Mouse (Mus musculus): ENCODE measurements around the gene Mctp1.
A peak's percentile ranks its signal among the peaks of the same experiment; 100 is the strongest.
"Not testable (repeated sequence)": the region's sequence is repeated elsewhere in the genome, so short reads cannot be mapped to it uniquely, and the experiment has no call there.

Mctp1 gene

DNA sequence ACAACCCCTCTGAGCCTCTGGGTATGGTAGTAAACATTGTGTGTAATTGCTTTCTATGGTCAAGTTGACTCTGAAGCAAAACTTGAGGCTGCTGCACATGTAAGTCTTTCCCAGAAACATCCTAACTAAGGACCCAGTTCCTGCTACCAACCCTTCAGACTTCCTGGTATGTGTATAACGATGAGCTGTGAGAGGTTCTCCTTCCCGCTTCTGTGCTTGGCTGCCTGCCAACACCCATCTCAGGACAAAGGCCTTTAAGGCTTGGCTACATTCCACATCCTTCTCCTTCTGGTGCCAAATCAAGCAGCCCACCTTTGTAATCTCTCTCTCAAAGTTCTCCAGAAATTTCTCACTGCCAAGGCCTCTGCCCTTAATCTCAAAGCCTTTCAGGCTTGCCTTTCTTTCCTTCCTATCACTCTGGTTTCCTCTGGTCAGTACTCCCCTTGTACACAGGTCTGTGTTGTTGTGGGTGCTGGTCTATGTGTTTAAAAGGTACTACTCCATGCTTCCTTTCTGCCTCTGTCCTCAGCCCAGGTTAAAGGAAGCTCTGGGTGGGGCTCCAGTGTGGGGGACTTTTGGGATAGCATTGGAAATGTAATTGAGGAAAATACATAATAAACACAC is 99.9 kb downstream of the Mctp1 start:
- peak; percentile 27 to 36 for DNase-seq

DNA sequence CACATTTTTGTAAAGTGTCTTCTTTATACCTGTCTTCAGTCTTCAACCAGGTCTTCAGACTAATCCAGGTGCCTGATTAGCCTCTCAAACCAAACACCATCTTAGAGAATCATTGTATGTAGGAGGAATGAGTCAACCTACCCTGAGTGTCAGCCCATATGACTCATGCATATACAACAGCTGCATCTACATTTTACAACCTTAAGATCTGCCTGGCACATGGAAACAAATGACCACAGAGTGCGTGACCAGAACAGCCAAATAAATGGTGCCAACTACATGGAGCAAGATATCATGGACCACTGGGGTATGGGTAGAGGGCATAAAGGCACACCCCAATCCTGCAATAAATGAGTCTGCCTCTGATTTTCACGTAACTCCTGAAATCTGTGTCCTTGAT is 131.6 kb downstream of the Mctp1 start:
- no peak for DNase-seq

DNA sequence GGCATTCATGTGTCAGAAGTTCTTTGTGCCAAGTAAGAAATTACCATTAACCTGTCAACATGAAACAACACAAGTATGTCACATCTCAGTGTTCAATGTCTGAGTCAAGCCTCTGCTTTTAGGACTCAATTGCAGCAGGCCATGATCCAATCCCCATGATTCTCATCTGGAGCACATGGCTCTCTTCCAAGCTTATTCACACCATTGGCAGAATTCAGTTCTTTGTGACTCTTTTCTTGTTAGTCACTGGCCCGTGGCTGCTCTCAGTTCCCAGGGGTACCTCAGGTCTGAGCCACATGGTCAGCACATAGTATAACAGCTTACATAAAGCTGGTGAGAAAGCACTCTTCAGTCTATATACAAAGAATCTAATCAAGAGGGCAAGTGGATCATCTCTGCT is 138.8 kb downstream of the Mctp1 start:
- no peak for DNase-seq

DNA sequence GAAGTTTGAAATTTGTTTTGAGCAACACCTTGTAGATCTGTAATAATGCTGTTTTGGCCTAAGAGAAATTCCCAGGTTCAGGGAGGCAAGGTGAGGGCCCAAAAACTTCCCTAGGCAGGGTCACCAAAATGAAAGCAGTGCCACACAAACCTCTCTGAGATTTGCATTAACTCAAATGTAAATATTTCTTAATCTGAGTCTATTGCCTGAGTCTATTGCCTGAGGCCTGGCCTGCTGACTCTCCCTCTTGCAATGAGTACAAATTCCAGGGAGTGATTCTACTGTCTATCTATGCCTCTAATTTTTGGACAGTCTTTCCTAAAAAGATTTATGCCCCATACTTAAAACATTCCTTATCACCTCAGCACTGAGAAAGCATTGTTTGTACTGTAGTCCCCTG is 143.0 kb downstream of the Mctp1 start:
- DNase-seq, result no peak

DNA sequence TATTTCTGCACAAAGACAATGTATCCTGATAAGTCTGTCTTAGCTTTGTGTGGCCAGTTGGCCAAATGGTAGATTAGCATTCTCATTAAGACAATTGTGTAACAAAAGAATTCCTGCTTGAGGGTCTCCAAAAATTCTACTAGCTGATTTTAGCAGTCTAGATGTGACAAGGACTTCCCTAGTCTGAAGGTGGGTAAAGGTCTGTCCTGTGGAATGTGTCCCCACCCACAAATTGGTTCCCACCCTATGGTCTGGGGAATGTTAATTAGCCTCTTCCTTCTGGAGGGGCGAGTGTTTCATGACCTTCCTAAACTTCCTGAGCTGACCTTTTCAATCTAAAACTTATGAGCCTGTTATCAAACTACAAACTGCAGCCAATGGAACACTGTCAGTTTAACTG is 143.4 kb downstream of the Mctp1 start:
- DNase-seq, result no peak

DNA sequence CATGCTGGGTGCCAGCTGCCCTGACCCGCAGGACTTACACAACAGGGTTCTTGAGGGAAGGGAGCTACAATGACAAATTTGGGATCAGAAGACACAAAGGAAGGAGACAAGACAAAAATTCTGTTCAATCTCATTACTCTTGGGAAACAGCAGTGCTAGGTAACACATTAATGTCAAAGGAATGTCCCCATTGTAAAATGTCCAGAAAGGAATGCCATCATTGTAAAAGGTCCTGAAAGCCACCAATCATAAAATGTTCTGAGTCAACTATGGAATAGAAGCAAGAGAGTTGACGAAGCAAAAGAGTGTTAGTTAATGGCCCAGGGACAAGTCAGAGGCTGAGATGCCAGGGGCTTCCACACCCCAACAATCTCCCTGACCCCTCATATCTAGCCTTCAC is 145.6 kb downstream of the Mctp1 start:
- no peak for DNase-seq

DNA sequence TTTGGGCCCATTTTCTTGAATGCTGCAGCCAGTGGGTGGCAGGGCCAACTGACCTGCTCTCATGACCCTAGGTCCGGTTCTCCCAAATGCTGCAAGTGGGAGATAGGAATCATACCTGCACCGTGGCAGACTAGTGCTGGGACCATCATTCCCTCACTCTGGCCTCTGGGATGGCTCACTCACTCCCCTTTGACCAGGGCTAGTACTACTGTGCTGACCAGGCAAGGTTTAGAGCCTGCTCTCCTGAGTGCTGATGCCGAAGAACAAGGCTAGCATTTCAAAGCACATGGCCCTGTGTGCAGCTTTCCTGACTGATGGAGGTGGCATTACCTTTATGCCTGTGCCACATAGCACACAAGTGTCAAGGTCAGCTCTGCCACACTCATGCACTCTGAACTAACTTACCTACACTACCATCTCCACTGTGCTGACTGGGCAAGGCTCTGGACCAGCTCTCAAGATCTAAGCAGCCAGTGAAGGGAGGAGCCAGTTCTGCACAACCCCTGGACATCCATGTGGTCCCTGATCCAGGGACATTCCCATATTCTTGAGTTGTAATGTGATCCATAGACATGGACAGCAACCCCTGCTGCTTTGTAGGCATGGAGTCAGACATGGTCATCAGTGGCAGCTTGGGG is 146.7 kb downstream of the Mctp1 start:
- no peak for DNase-seq

DNA sequence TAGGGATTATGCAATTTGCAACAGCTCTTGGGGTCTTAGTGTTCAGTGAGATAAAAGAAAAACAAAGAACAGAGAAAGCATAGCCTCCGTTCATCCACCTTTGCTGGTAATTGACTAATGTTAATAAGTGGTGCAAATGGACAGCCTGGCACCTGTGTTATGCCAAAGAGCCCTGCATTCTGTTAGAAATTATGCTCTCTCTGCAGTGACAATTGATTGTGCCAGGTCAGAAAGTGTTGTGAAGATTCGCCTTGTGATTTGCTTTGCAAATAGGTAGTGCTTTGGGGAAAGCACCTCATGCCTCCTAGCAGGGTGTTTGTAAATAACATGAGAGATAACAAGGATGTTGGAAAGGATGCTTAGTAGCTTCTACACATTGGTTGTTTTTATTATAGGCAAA is 163.5 kb downstream of the Mctp1 start:
- peak; percentile 26 to 70 for DNase-seq

DNA sequence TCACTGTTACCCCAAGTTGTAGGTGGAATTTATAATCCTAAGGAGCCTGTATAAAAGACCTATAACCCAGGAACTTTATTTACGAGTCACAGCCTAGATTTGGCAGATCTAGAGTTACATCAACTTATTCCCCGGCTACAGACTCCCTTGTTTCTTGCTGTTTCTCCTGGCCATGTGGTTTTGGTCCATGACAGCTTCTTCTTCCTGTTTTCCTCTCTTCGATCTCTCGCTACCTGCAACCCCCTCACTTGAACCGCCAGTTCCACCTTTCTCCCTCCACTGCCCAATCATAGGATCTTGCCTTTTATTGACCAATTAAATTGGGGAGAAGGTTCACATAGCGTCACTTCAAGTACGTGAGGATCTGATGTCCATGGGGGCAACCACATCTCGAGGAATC is 176.6 kb downstream of the Mctp1 start:
- DNase-seq, result no peak

DNA sequence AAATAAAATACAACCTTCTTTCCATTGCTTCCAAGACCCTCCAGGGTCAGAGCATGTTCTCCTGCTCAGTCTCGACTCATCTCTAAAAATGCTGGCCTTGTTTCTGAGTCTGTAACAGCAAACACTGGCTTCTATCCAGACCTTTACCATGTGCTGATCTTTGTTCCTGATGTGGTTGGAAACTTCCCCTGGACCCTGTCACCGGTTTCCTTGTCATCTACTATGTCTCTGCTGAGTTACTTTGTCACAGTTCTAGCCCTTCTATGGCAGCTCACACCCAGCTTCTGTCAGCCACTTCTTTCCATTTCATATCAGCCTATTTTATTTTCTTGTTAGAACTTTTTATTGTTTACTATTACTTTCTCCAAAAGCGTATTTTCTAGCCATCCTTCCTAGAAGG is 177.3 kb downstream of the Mctp1 start:
- no peak for DNase-seq

DNA sequence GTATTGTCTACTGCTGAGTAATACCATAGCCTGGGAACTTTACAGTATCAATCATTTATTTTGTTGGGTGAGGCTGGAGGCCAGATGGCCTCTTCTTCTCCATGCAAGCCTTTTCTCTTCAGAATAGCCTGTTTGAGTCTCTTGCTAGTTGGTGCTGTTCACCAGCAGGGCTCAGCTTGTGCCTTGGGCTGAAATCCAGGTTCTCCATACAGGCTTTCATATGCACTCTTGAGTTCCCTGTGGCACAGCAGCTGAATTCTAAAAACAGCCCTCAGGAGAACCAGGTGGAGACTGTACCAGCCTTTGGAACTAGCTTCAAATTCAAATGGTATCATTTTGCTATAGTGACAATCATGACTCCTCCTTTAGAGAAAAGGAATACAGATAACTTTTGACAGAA is 179.7 kb downstream of the Mctp1 start:
- DNase-seq, result peak; percentile 56 to 79

DNA sequence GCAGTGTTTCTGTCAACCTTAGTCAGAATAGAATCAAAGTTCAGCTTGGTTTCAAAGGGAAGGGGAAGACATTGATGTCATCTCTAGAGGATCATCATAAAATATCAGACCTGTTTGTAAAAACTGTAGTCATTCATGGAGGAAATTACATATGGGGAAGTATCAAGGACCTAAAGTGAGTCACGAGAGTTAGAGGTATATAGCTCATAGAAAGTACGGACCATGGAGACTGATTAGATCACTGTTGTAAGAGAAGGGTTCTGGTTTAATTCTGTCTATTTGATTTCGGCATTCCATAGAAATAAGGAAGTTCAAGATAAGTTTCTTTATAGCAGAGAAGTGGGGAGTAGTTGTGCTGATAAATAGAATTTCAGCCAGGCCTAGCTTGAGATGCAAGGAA is 181.7 kb downstream of the Mctp1 start:
- no peak for DNase-seq

DNA sequence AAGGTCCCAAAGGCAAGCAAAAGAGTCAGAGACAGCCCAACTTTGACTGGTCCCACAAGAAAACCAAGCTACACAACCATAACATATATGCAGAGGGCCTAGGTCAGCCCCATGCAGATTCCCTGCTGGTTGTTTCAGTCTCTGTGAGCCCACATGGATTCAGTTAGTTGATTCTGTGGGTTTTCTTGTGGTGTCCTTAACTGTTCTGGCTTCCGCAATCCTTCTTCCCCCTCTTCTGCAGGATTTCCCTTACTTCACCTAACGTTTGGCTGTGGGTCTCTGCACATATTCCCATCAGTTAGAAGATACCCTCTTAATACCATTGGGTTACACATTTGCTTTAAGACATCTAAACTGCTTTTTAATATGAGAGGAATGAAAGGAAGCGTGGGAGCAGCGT is 183.1 kb downstream of the Mctp1 start:
- DNase-seq, result no peak

DNA sequence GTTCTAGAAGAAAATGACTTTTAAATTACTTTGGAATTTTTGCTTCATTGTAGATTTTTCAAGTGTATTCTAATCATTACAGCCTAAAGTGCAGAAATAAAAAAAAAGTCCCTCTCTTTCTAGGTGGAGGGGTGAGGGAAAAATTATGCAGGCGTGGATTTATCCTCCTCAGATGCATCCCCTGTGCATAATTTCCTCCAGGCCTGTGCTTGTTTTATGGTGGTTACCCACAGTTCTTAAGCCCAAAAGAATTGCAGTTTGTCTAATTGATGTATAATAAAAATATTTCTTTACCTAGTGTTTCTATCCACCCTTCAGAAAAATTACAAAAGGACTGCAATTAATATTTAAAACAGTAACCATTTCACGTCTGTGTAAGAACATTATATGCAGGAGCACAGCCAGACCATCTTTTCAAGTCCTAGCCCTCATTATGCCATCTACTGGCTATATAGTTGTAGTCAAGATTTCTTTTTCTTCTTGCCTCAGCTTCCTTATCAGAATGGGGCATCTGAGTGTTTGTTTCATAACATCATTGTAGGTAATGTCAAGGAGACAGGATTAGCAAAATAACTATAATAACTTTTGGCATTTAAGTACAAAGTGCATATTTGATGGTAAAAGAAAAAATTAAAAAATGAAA is 184.4 kb downstream of the Mctp1 start:
- DNase-seq, result no peak

DNA sequence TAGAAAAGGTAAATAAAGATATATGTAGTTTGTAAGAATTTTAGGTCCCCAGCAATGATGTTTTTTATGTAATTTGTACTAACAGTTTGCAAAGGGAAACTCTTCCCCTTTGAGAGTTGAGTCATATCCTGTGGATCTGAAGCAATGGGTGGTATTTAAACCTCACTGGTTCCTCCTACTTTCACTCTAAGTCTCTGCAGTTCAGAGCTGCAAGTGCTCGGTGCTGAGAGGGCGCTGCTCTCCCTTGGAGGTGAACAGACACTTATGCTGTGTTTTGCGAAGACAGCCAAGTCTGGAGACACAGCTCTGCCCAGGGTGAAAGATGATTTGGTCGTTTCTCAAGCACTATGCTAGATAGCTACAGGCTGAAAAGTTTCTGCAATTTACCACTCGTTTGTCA is 195.1 kb downstream of the Mctp1 start:
- DNase-seq, result no peak

DNA sequence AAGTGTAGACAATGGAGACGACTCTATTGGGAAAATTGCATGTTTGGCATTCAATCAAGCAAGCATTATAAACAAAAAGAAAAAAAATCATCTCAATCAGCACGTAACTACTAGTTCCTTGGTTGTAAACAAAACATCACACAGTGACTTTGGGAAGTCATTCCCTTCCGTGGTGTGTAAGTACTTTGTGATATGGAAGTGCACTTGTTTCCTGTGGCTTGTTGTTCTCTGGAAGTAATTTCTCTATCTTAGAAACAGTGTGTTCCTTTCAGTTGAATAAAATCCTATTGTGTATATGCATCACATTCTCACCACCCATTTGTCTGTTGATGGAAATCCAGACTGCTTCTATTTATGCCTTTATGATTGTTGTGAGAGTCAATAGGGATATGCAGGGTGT is 201.1 kb downstream of the Mctp1 start:
- no peak for DNase-seq

DNA sequence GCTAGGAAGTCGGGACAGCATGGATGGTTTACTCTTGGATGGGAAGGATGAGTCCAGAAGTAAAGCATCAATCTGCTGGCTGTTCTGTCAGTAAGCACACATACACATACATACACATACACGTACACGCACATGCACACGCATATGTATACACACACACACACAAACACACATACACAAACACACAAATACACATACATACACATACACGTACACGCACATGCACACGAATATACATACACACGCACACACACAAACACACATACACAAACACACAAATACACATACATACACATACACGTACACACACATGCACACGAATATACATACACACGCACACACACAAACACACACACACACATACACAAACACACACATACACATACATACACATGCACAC is 206.4 kb downstream of the Mctp1 start:
- DNase-seq, result not testable (repeated sequence)

DNA sequence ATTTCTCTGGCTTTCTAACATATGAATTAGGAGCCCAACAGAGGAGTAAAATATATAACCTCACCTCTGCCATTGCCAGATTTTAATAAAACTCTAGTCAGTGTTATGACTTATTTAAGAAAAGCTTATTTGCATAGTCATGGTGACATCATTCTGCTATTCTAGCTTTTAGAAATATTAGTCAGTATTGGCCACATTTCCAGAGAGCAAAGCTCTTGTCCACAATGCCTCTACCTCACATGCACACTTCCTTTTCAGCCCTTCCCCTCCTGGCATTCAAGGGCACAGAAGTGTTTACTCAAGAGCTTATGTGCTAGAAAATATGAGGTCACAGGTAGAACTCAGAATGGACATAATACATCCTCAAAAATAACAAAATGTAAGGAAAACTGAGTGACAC is 206.9 kb downstream of the Mctp1 start:
- DNase-seq, result no peak

DNA sequence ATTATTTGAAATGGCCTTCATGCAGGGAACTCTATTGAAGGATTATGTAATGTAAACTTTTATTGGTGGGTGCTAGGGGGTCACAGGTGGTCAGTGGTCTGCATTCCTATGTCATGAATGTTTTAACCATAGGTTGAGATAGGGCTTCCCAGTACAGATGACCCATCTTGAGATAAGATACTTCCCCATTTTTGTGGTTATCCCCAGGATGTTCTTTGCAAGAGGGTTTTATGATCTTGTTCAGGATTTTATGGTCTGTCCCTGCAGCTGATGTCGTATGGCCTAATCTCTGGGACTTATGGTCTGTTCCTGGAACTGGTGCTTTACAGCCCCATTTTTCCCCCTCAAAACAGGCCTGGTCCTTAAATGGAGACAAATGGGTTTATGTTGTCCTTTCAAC is 207.4 kb downstream of the Mctp1 start:
- DNase-seq, result no peak

DNA sequence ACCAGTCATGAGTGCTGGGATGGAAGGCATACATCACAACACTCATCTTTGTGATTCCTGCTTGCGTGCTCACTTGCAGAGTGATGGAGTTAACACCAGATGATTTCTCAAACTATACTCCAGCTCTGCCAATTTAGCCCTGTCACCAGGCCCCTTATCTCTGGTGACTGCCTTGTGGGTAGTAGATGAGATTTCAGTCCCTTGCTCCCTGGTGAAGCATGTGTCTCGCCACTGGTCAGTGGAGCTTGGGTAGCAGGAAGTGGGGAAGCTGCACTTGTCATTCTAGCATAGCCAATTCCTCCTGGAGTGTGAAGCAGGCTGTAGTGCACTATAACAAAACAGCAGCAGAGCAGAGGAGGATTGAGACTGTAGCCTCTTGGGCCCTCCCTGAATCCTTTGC is 208.6 kb downstream of the Mctp1 start:
- no peak for DNase-seq

DNA sequence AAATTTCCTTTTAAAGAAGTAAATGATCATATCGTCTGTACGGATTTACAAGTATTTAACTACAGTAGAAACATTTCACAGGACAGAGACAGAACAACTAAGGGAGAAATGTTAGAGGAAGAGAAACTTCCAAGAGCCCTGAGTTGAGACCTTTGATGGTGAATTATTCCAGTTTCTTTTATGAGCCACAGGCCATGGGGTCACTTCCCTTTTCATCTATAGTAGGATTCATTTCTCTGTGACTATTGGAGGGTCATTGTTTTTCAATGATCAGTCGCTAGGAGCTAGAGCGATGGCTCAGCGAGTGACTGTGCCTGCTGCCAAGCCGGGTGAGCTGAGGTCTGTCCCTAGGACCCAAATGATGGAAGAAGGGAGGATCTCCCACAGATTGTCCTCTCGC is 212.7 kb downstream of the Mctp1 start:
- DNase-seq, result no peak

DNA sequence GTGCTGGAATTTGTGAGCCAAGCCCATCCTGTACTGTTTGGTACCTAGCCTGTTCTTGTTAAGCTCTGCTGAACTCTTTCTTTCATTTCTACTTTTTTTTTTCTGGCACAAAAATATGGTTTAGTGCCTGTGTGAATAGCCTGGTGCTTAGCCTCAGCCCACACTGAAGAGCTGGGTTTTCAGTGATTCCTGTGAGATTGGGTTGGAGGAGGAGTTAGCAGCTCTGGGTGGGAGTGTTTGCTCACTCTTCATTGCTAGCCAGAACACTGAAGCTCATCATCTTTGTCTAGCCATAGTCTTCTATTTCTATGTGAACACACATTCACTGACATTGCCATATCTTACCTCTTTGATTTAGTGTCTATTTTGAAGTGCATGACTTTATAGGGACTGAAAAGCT is 225.1 kb downstream of the Mctp1 start:
- DNase-seq, result no peak

DNA sequence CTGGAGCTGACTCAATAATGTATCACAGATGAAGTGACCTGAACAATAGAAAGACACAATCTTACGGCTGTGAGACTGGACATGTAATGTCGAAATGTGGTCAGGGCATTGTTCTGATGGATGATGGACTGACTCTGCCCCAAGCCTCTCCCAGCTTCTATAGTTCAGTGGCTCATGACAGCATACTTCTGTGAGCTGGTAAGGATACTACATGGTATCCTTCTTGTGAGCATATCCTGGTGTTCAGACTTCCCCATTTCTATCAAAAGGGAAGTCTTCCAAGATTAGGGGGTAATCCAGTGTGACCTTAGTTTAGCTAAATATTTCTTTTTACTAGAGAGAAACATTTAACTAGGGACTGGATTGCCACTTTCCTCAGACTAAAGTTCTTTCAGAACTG is 227.2 kb downstream of the Mctp1 start:
- no peak for DNase-seq

DNA sequence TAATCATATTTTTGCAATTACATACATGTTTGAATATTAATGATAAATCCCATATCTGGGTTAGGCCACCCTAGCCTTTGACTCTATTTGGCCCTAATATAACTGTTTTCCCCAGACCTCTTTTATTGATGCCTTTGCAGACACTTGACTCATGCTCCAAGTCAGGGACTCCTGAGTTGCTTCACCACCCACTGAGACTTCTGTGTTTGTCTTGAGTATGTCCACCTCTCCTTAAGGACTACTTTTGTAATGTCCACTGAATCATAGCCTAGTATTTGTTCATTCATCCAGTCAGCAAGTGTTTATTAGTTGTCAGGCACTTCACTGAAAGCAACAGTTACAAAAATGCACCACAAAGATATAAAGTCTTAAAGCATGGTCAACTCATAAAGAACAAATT is 235.8 kb downstream of the Mctp1 start:
- DNase-seq, result no peak

DNA sequence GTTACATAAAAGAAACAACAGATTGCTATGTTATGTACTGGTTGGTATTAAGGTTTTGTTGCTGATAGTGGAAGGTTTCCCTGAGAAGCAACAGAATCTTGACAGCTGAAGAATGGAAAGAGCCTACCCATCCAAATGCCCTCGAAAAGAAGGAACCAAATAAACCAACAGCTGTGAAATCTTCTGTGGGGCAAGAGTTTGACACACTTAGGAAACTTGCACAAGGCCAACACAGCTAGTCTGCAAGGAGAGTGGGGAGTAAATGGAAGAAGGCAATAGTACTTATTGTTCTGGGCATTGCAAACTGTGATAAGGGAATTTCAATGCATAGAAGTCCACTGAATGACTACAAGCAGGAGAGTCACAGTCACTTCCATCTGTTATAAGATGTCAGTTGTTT is 236.2 kb downstream of the Mctp1 start:
- DNase-seq, result no peak
